Mouse (Mus musculus) cerebellum, adult 2 months (tissue): ENCODE measurements around the gene Agbl4.

Experiments
- CTCF ChIP-seq: fragments of 200-500 bp; IDR thresholded peaks from 2 replicates; pipeline ENCODE4 v1.5.1; 2011; ENCODE audit warnings: low read depth, mild to moderate bottlenecking, control low read depth, low read length, moderate library complexity, borderline replicate concordance; ENCODE audit not compliant: insufficient read depth
- POLR2A ChIP-seq: fragments of 200-500 bp; IDR thresholded peaks from 2 replicates; pipeline ENCODE4 v1.6.1; 2011; ENCODE audit warnings: low read length, control low read depth, borderline replicate concordance; ENCODE audit not compliant: insufficient read depth

DNA sequence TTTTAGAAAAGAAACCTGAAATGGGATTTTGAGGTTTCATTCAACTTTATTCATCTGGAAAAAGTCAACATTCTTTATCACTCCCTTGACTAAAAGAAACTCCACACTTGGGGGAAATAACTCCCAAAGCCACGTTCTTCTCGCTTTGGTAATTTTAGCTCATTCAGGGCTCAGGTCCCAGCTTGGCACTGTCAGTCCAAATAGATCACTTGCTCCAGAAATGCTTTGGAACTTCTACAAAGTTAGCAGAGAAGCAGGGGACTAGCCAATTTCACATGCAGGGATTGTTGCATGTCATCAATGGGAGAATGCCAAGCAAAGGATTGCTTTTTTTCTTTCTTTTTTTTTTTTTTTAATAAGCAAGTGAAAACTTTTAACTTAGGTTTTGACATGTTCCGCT is 1022.6 kb downstream of the Agbl4 start:
- TF ChIP-seq CTCF, result no peak
- no peak for TF ChIP-seq POLR2A
